Mouse (Mus musculus): ENCODE results near the gene Slc25a53. TPM values are rescaled to one million over a fixed set of nuclear protein-coding genes. Genes with fewer than 3 reads are reported as not detected.

The Slc25a53 gene
- 9.0 and 9.2 TPM in 2 replicates for polyA plus RNA-seq (2015; fragmentation: Nextera tagmentation; extraction: Ambion mirVana)

- no peaks in the 10 kb centered on the region for H3K36me3 ChIP-seq
- H3K27ac ChIP-seq: peak within 1 kb of the TSS; percentile 84
- peak within 1 kb of the TSS; percentile 53 for H3K4me2 ChIP-seq
- WGBS: 23% methylated on average over 31 of the region's 31 CpGs
- no peaks in the 10 kb centered on the region for H3K4me1 ChIP-seq
- H3K9ac ChIP-seq: peak within 1 kb of the TSS; percentile 37; the same call in 1 of the 2 replicates
- peak; percentile 94 for ATAC-seq (ENCODE audit: insufficient read depth, low FRiP score, low read depth)
- H3K27me3 ChIP-seq (replicated peaks): no peaks in the 10 kb centered on the region
- no peaks in the 10 kb centered on the region for H3K9me3 ChIP-seq
- peak within 1 kb of the TSS; percentile 55 for H3K4me3 ChIP-seq (replicated peaks)
These were observed at the start of gene Slc25a53 for GRCm38 (mm10) chrX:137038000-137038483. Gene Slc25a53 (minus strand): TSS chrX:137038302.

DNA sequence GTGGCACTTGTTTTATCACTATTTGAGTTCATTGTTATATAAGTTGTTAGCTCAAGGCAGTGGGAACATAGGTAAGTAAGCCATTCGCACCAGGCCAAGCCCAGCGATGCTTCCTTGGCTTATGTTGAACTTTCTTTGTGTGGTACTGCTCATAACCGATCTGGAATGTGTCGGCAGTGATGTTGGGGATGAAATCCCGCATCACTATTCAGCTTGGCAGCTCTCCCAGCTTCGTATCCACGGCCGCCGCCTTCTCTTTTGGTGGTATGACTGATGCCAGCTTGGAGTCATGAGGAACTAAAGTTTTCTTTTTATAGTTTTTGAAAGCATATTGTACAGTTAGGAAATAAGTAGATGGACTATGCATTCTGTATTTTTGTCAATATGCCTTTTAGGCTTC lies 25.1 kb upstream of the Slc25a53 start:
- Histone ChIP-seq H3K27ac (no peak overlapping the region), H3K36me3 (no peaks in the 10 kb centered on the region), H3K4me1 (no peaks in the 10 kb centered on the region), H3K9me3 (no peaks in the 10 kb centered on the region), H3K9ac (no peak overlapping the region), H3K27me3 (replicated peaks) (no peaks in the 10 kb centered on the region), H3K4me2 (no peak overlapping the region), H3K4me3 (replicated peaks) (no peak overlapping the region)
- no peak for ATAC-seq (ENCODE audit: insufficient read depth, low FRiP score, low read depth)
- WGBS: 87% methylated on average over 9 of the region's 9 CpGs

DNA sequence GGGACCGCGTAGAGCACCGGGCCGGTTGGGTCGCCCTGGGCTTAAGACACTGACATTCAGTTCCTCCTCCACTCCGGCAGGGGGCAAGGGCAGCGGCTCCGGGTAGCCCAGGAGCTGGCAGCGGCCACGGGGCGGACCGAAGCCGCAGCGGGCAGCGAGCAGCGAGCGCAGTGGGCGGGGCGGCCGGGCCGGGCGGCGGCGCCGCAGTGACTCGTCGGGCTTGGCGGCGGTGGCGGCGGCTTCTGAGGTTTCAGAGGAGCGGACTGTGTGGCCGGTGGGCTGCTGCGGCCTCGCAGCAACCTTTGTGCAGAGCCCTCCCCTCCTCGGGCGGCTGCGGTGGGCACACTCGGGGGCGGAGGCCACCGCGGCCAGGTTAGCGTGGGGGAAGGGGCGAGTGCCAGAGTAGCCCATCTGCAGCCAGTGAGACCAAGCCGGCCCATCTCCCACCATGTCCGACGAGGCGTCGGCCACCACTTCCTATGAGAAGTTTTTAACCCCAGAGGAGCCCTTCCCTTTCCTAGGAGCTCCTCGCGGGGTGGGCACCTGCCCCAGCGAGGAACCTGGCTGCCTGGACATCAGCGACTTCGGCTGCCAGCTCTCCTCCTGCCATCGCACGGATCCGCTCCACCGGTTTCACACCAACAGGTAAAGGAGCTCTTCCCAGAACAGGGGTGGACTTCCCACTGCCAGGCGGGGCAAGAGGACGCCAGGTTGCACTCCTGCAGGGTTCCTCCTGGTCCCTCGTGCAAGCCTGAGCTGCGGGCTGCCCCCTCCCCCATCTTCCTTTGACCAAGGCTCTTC lies 11.5 kb upstream of the Slc25a53 start, which contains the start of gene Fam199x:
Fam199x (plus strand) TSS at position 170 of the 801 bp plus-strand sequence.
- peak within 1 kb of the TSS; percentile 32; the same call in 1 of the 2 replicates for H3K9ac ChIP-seq
- WGBS: 13% methylated on average over 56 of the region's 62 CpGs

DNA sequence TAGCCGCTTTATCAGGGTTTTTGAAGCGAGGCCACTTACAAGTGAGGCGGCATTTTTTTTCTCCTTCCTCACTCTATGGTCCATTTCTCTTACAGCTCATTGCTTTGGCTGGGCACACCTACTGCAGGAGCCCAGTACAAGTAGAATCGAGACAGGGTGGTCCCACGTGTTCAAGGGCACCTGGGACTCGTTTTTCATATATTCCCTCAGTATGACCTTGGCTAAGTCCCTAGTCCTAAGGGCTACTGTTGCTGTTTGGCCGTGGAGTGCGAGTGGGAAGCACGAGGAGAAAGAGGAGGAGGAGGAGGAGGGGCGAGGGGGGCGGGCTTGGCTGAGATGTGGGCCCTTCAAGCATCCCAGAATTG lies 10.9 kb upstream of the Slc25a53 start:
- Histone ChIP-seq H3K9me3 (no peaks in the 10 kb centered on the region), H3K36me3 (no peaks in the 10 kb centered on the region), H3K4me1 (no peaks in the 10 kb centered on the region), H3K9ac (0 out of 2 replicates have a peak overlapping the region, but pooled peaks have one; percentile 32), H3K27ac (no peak overlapping the region), H3K27me3 (replicated peaks) (no peaks in the 10 kb centered on the region), H3K4me3 (replicated peaks) (peak overlapping the region; percentile 63), H3K4me2 (peak overlapping the region; percentile 60)
- no peak for ATAC-seq (ENCODE audit: insufficient read depth, low FRiP score, low read depth)
- 21% methylated on average over 10 of the region's 11 CpGs for WGBS

More for the DNA sequence above, 11.5 kb upstream of the Slc25a53 start, which contains the start of gene Fam199x:
- Histone ChIP-seq H3K27me3 (replicated peaks) (no peaks in the 10 kb centered on the region), H3K4me2 (peak within 1 kb of the TSS; percentile 60), H3K27ac (peak within 1 kb of the TSS; percentile 16; the same call in 1 of the 2 replicates), H3K36me3 (no peaks in the 10 kb centered on the region), H3K4me3 (replicated peaks) (peak within 1 kb of the TSS; percentile 63), H3K4me1 (no peaks in the 10 kb centered on the region), H3K9me3 (no peaks in the 10 kb centered on the region)
- peak; percentile 91 for ATAC-seq (ENCODE audit: insufficient read depth, low FRiP score, low read depth)

GRCm38 (mm10) chrX:137038502-137038901 lies 400 bp upstream of the Slc25a53 start:
- WGBS: 39% methylated on average over 7 of the region's 7 CpGs
- Histone ChIP-seq H3K36me3 (no peaks in the 10 kb centered on the region), H3K4me3 (replicated peaks) (peak overlapping the region; percentile 55), H3K4me2 (peak overlapping the region; percentile 53), H3K9ac (no peak overlapping the region), H3K4me1 (no peaks in the 10 kb centered on the region), H3K9me3 (no peaks in the 10 kb centered on the region), H3K27me3 (replicated peaks) (no peaks in the 10 kb centered on the region), H3K27ac (peak overlapping the region; percentile 84; the same call in 1 of the 2 replicates)
- ATAC-seq (ENCODE audit: insufficient read depth, low FRiP score, low read depth): no peak

- Histone ChIP-seq H3K36me3 (no peaks in the 10 kb centered on the region), H3K9ac (peak overlapping the region; percentile 37; the same call in 1 of the 2 replicates), H3K27me3 (replicated peaks) (no peaks in the 10 kb centered on the region), H3K4me3 (replicated peaks) (peak overlapping the region; percentile 55), H3K4me2 (peak overlapping the region; percentile 53), H3K4me1 (no peaks in the 10 kb centered on the region), H3K9me3 (no peaks in the 10 kb centered on the region), H3K27ac (peak overlapping the region; percentile 84; the same call in 1 of the 2 replicates)
- 0 out of 2 replicates have a peak, but pooled peaks have one; percentile 24 for ATAC-seq (ENCODE audit: insufficient read depth, low FRiP score, low read depth)
- WGBS: 23% methylated on average over 12 of the region's 12 CpGs
These were observed 567 bp downstream of the Slc25a53 start for GRCm38 (mm10) chrX:137037470-137037999.

- ATAC-seq (ENCODE audit: insufficient read depth, low FRiP score, low read depth): no peak
- H3K27me3 ChIP-seq (replicated peaks): no peaks in the 10 kb centered on the region
- 69% methylated on average over 4 of the region's 4 CpGs for WGBS
These were observed 3.8 kb downstream of the Slc25a53 start for GRCm38 (mm10) chrX:137034322-137034721.

GRCm38 (mm10) chrX:137031726-137032125 lies 6.4 kb downstream of the Slc25a53 start:
- Histone ChIP-seq H3K9me3 (no peaks in the 10 kb centered on the region), H3K27me3 (replicated peaks) (no peaks in the 10 kb centered on the region), H3K27ac (no peak overlapping the region), H3K4me2 (no peak overlapping the region), H3K4me1 (no peaks in the 10 kb centered on the region), H3K9ac (no peak overlapping the region), H3K36me3 (no peaks in the 10 kb centered on the region), H3K4me3 (replicated peaks) (no peak overlapping the region)
- no peak for ATAC-seq (ENCODE audit: insufficient read depth, low FRiP score, low read depth)
- 81% methylated on average over 5 of the region's 5 CpGs for WGBS

More at GRCm38 (mm10) chrX:137034322-137034721, 3.8 kb downstream of the Slc25a53 start:
- Histone ChIP-seq H3K4me3 (replicated peaks) (no peak overlapping the region), H3K9me3 (no peaks in the 10 kb centered on the region), H3K9ac (no peak overlapping the region), H3K4me2 (no peak overlapping the region), H3K36me3 (no peaks in the 10 kb centered on the region), H3K4me1 (no peaks in the 10 kb centered on the region), H3K27ac (no peak overlapping the region)

DNA sequence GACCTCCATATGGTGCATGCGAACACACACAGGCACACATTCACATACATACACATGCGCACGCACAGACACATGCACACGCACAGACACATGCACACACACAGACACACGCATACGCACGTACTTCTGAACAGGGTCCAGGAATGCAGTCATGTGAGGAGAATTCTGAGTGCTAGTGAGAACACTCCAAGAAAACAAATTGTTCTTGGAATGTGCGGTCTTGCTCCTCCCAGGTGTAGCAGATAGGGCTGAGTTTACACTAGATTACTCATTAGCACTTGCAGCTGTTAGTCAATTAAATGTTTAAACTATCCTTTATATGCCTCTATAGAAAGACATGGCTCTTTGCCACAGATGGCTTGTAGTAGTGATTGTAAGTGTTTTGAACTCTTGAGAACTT lies 7.2 kb downstream of the Slc25a53 start:
- Histone ChIP-seq H3K4me1 (no peaks in the 10 kb centered on the region), H3K4me3 (replicated peaks) (no peak overlapping the region), H3K27ac (no peak overlapping the region), H3K4me2 (no peak overlapping the region), H3K27me3 (replicated peaks) (no peaks in the 10 kb centered on the region), H3K36me3 (no peaks in the 10 kb centered on the region), H3K9me3 (no peaks in the 10 kb centered on the region), H3K9ac (no peak overlapping the region)
- WGBS: 83% methylated on average over 8 of the region's 8 CpGs
- ATAC-seq (ENCODE audit: insufficient read depth, low FRiP score, low read depth): peak; percentile 53; the same call in 1 of the 2 replicates

GRCm38 (mm10) chrX:137019310-137019709 lies 18.8 kb downstream of the Slc25a53 start:
- WGBS: 26% methylated on average over 1 of the region's 1 CpGs
- Histone ChIP-seq H3K27ac (no peak overlapping the region), H3K4me2 (no peak overlapping the region), H3K4me1 (no peaks in the 10 kb centered on the region), H3K36me3 (no peaks in the 10 kb centered on the region), H3K9ac (no peak overlapping the region), H3K9me3 (no peaks in the 10 kb centered on the region), H3K4me3 (replicated peaks) (no peak overlapping the region), H3K27me3 (replicated peaks) (no peaks in the 10 kb centered on the region)
- no peak for ATAC-seq (ENCODE audit: insufficient read depth, low FRiP score, low read depth)

DNA sequence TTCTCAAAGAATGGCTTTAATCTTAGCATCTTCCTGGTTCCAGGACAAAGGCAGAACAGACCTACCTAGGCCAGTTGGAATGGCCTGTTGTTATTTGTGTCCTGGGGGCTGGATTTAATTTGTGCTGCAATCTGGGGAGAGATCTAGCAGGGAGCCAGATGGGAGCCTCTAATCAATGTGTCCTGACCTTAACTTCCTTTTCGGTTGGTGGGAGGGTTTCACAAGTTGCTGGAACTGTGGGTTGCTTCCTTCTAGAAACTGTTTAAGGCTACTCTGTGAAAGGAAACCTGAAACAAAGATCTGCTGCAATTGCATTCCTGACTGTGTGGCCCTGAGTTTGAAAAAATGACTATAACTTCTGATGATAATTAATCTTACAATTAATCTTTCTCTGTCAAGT lies 20.4 kb downstream of the Slc25a53 start:
- H3K36me3 ChIP-seq: no peaks in the 10 kb centered on the region
- no peak overlapping the region for H3K27ac ChIP-seq
- no peak for ATAC-seq (ENCODE audit: insufficient read depth, low FRiP score, low read depth)
- no peaks in the 10 kb centered on the region for H3K27me3 ChIP-seq (replicated peaks)
- no peak overlapping the region for H3K4me2 ChIP-seq
- H3K9ac ChIP-seq: no peak overlapping the region
- 80% methylated on average over 1 of the region's 1 CpGs for WGBS
- no peaks in the 10 kb centered on the region for H3K4me1 ChIP-seq
- H3K9me3 ChIP-seq: no peaks in the 10 kb centered on the region
- no peak overlapping the region for H3K4me3 ChIP-seq (replicated peaks)

Data from stomach, embryonic 15.5 days (tissue).